Mouse (Mus musculus): Measurements from ENCODE around the gene Pkig.
"Not testable (repeated sequence)": the region's sequence is repeated elsewhere in the genome, so short reads cannot be mapped to it uniquely, and the experiment has no call there.

The Pkig gene

GRCm38 (mm10) chr2:163682344-163682743 lies 24.2 kb downstream of the Pkig start:
- no peak for DNase-seq (ENCODE audit: inconsistent ontology term)

DNA sequence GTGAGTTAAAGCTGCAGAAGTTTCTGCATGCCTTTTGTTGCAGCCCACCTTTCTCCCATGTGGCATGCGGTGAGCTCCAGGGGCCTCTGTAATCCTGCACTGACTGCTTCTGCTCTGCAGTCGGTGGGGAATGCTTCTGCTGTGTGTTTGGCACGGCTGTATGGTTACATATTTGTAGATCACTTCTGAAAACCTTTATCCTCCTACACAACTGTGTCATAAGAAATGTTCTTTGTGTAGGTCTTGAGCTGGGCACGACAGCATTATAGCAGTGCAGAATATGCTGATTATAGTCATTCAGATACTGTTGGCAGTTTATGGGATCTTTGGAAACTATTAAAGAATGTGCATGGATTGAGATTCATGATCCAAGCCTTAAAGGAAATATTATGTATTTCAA lies 27.1 kb downstream of the Pkig start:
- no peak for DNase-seq (ENCODE audit: inconsistent ontology term)

DNA sequence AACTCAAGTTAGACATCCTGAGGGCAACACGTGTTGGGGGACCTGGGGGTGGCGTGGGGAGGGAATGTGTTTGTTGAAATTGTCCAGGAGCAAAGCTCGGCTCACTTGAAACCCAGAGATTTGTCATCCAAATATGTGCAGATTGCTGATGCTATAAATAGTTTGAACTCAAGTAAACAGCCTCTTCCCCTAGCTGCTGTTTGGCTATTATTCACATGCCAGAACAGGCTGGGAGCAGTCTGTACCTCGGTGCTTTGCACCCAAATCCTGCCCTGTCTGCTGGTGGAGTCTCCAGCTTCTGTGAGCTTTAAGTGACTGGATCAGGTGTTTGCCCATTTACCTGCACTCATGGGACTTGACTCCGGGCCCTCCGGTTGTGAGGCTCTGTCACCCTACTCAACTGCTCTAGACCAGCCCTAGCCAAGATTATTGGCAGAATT lies 27.6 kb downstream of the Pkig start:
- DNase-seq (ENCODE audit: inconsistent ontology term) = no peak

GRCm38 (mm10) chr2:163686233-163686632 lies 28.0 kb downstream of the Pkig start:
- no peak for DNase-seq (ENCODE audit: inconsistent ontology term)

GRCm38 (mm10) chr2:163686886-163687285 lies 28.7 kb downstream of the Pkig start:
- DNase-seq (ENCODE audit: inconsistent ontology term) = no peak

DNA sequence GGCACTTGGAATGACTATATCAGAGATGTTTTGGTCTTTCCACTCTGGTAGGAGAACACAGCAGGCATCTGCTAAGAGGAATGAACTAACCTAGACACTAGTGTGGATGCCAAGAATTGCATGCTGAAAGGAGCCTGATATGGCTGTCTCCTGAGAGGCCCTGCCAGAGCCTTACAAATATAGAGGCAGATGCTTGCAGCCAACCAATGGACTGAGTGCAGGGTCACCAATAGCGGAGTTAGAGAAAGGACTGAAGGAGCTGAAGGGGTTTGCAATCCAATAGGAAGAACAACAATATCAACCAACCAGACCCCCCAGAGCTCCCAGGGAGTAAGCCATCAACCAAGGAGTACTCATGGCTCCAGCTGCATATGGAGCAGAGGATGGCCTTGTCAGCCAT lies 30.2 kb downstream of the Pkig start:
- DNase-seq (ENCODE audit: inconsistent ontology term) = not testable (repeated sequence)

GRCm38 (mm10) chr2:163689771-163690170 lies 31.6 kb downstream of the Pkig start:
- no peak for DNase-seq (ENCODE audit: inconsistent ontology term)

DNA sequence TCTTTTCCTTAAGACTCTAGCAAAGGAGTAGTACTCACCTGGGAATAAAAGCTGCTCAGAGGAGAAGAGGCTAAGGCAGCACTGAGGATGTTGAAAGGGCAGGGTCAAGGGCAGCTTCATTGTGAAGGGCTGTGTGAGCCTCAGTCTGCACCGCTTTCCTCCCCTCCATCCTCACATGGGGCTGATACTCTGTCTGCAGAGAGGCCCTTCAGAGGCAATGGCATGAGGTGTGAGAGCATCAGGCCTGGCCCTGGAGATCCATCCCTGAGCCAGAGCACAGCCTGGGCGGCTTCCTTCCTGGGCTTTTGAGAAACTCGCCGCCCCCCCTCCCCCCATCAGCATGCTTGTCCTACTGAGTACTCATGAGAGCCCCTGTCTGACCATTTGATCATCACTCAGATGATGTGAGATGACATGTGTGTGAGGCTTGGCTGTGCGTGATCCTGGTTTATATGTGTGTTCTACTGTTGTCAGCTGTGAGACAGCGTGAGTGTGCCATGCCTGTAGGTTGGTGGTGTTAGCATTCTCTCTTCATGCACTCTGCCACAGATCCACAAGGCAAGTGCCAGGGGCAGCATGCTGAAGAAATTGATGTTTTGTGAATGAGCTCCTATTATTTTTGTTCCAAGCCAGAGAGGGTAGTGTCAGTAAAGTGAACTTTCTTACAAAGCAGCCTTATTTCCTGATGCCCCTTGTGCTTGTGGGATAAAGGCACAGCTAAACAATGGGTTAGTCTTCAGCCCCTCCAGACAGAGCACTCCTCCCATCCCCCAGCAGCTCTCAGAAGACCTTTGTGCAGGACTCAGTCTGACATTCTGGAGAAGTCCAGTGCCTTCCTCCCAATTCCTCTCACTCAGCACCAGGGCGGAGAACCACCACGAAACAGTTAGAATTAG lies 32.5 kb downstream of the Pkig start:
- DNase-seq (ENCODE audit: inconsistent ontology term) = no peak

- no peak for DNase-seq (ENCODE audit: inconsistent ontology term)
Observed at GRCm38 (mm10) chr2:163691846-163692605, 33.8 kb downstream of the Pkig start.

DNA sequence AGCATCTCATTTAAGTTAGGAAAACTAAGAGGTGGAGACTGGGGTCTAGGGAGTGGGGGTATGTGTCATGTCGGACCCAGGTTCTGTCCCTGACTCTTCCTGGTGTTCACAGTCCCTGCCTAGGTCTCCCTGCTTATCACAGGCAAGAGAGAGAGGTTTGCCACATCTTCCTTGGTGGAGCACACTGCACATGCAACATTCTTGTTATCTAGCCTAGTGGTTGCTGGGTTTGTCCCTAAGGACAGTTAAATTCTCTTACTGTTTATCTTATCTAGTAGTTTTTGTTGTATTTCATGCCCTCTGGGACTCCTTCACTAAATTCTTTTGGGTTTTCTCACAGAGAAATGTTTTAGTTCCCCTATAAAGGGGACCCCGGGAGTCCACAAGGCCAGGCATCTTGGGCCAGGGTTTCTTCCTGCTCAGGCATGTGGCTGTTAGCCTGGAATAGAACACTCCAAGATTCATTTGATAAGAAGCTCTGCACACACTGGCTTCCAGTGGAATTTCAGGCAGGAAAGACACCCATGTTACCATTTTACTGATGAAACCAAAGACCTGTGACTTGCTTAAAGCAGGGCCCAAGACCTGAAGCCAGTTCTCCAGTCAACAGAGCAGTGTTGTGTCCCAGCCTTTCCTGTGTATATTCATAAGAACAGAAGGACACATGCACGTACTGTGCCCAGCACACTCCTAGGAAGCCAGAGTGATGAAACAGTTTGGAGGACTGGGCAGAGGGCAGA lies 34.9 kb downstream of the Pkig start:
- DNase-seq (ENCODE audit: inconsistent ontology term) = no peak

DNA sequence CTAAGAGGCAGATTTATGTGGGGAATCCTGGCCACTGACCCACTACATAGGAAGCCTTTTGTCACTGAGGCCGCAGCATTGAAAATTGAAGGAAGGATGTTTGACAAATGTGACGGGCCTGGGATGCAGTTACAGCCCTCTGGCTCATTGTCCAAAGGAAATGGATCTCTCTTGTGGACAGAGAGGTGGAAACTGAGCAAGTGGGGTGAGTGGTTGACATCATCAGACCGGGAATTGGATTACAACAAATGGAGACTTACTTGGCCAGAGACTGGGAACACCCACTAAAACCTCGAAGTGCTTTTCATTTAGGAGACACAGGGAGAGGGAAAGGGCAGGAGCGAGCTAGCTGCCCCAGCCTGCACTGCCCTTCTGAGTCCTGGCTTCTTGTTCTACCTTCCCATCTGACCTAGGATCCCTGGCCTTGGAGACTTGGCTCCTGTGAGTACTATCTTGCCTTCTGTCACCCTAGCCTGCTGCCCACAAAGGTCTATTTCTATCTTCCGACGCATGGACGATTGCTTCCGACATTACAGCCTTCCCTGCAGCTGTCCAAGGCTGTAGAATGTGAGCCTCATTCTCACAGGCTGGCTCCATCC lies 35.6 kb downstream of the Pkig start:
- no peak for DNase-seq (ENCODE audit: inconsistent ontology term)

DNA sequence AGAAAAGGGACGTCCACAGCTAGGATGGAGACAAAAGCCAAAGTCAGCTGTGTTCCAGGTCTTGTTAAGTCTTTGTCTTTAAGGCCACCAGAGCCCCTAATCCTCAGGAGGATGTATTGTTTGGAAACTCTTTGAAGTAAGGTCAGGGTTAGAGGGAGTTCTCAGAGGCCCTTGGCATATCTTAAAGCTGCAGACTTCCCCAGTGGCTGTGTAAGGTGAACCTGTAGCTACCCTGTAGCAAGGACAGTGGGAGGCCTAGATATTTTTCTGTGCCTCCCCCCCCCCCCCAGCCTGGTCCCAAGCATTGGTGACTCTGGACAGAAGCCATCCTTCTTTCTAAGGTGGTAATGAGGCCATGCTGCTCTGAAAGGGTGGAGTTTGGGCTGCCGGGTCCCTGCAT lies 38.6 kb downstream of the Pkig start:
- no peak for DNase-seq (ENCODE audit: inconsistent ontology term)

GRCm38 (mm10) chr2:163697764-163698480 lies 39.7 kb downstream of the Pkig start:
- DNase-seq (ENCODE audit: inconsistent ontology term) = no peak

- no peak for DNase-seq (ENCODE audit: inconsistent ontology term)
Observed at GRCm38 (mm10) chr2:163699078-163699780, 41.0 kb downstream of the Pkig start.

DNA sequence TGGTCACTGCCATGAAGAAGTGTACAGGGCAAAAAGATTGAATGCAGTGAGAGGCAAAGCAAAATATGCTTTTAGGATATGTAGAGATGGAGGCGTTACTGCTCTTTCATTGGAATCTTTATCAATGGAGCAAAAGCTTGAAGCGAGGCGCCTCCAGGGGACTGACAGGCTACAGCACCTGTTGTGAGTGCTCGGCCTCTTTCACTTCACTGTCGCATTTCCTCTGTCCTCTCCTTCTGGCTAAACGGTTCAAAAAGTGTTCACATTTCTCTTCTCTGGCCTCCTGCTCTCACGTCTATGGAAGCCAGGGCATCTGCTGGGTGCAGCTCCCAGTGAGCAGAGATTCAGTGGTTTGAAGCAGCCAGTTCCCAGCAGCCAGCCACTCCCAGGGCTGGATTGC lies 44.2 kb downstream of the Pkig start:
- DNase-seq (ENCODE audit: inconsistent ontology term) = no peak

DNA sequence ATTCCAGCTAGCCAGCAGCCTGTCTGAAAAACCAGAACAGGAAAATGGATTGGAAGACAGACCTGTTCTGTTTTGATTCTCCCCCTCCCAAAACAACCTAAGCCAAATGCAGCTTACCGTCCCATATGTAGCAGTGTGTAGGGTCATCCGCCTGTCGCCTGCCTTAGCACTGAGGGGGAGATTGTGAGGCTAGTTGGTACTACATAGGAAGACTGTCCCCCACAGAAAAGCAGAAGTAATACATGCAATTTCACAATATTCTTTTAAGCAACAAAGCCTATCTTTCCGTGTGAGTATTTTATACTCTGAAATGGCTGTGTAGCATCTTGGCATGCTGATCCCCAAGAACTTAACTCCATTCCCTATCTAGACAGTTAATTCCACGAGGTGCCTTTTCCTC lies 44.7 kb downstream of the Pkig start:
- no peak for DNase-seq (ENCODE audit: inconsistent ontology term)

DNA sequence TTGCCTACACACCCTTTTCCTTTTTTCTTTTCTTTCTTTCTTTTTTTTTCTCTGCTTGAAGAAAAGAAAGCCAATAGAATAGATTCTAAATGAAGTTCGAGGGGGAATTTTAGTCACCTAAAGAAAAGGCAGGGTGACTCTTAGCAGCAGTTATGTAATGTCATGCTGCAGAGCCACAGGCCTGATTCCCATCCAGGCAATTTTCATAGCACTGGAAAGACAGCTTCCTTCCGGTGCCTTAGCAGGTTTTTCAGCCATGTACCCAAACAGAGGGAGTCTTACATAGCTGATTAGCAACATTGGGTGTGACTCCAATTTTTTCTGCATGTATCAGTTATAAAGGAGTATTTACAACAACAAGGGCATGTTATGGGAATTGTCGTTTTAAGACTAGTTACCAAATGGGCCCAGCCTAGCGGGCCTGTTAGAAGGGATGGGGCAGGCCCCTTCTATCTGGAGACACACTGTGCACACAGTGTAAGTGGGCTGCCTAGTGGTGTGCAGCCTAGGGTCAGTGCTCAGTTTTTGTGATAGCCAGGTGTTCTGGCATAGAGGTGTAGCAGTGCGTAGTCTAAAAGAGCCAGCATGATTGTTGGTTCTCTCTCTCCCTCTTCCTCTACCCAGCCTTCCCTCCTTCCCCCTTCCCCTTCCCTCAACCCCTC lies 45.5 kb downstream of the Pkig start:
- DNase-seq (ENCODE audit: inconsistent ontology term) = no peak

DNA sequence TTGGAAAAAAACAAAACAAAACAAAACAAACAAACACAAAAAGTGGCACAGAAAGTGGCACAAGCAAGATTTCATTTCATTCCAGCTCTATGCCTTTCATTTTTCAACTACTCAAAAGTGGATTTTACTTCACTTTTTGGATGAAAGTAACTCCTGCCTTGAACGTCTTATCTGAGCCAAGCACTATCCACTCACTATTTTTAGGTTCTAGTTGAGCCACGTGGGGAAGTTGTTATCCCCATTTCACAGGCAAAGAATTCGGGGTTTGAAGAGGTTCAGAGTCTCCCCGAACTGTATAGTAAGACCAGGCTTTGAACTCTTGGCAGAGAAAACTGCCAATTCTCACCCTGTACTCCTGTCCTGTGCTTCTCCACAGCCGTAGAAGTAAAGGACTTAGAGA lies 50.1 kb downstream of the Pkig start:
- no peak for DNase-seq (ENCODE audit: inconsistent ontology term)

DNA sequence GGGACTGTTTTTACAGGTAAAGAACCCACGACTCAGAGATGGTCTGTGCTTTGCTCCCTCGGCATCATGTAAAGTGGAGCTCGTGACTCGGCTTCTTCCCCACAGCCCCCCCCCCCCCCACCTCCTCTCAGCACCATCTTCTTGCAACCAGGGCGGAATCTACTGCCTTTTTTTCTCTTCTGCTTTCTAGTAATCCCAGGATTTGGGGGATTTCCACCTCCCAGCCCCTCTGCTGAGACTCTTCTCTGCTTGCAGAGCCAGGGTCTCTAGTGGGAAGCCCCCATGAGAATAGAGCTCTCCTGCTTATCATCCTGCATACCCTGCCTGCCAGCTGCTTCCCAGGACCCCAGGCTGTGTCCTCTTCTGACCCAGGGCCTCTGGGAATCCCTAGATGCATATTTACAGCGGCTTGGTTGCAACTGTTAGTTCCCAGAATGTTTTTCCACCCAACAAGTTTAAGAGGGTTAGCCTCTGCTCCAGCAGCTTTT lies 50.6 kb downstream of the Pkig start:
- DNase-seq (ENCODE audit: inconsistent ontology term) = no peak

DNA sequence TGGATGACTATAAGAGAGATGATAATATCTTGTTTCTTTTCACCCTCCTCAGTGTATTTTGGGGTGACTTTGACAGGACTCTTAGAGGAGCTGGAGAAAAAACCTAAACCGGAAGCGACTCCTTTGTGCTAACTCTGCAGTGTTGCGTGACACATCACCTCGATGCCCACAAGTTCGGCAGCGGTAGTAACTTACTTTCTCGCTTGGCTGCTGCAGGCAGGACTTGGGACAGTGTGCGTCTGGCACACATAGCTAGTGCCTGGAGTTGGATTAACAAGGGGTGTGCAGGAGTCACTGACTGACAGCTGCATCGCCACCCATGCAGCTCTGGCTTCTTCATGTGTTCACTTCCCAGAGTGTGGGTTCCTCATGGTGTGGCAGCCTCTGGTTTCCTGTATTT lies 51.8 kb downstream of the Pkig start:
- no peak for DNase-seq (ENCODE audit: inconsistent ontology term)
